Mouse (Mus musculus) heart, embryonic 16.5 days (tissue): ENCODE measurements at regions not wholly inside any gene's neighbourhood (a gene's known extent, or its start where the extent isn't known, plus 50 kb on each side); places are given as distances from the start of the nearest gene placed in this dataset.

Experiments
- ATAC-seq: fragments of 200-750 bp; cut with Nextera tagmentation; replicated peaks from 2 replicates; pipeline ENCODE4 v1.8.0; 2017; ENCODE audit warnings: moderate number of reproducible peaks; ENCODE audit not compliant: insufficient read depth, low FRiP score; ENCODE audit errors: extremely low read depth
- H3K27ac ChIP-seq: fragments of 300-500 bp; sonication (generic); 2 replicates; pipeline ENCODE4 v1.5.1; 2014; ENCODE audit warnings: mild to moderate bottlenecking, low read length, control low read depth, moderate library complexity
- H3K27me3 ChIP-seq: fragments of 300-500 bp; sonication (generic); 2 replicates; pipeline ENCODE4 v1.6.1; 2014; ENCODE audit warnings: low read length, mixed read lengths; ENCODE audit not compliant: control insufficient read depth, insufficient read depth
- H3K36me3 ChIP-seq: fragments of 300-500 bp; sonication (generic); 2 replicates; pipeline ENCODE4 v1.6.1; 2014; ENCODE audit not compliant: control insufficient read depth, insufficient read depth
- H3K4me1 ChIP-seq: fragments of 300-500 bp; sonication (generic); 2 replicates; pipeline ENCODE4 v1.6.1; 2014; ENCODE audit warnings: low read length, mixed read lengths; ENCODE audit not compliant: control insufficient read depth, insufficient read depth
- H3K4me2 ChIP-seq: fragments of 300-500 bp; sonication (generic); 2 replicates; pipeline ENCODE4 v1.6.1; 2014; ENCODE audit warnings: low read depth, mild to moderate bottlenecking, control low read depth, low read length
- H3K4me3 ChIP-seq: fragments of 300-500 bp; sonication (generic); 2 replicates; pipeline ENCODE4 v1.5.1; 2014; ENCODE audit warnings: mild to moderate bottlenecking, control low read depth, low read length
- H3K9ac ChIP-seq: fragments of 300-500 bp; sonication (generic); 2 replicates; pipeline ENCODE4 v1.6.1; 2014; ENCODE audit warnings: low read length, control low read depth
- H3K9me3 ChIP-seq: fragments of 300-500 bp; sonication (generic); replicated peaks from 2 replicates; pipeline ENCODE4 v1.6.1; 2016; ENCODE audit warnings: low read length; ENCODE audit not compliant: control insufficient read depth
- WGBS: fragments of 180-500 bp; shearing (Covaris S2); extraction: QIAGEN DNeasy Blood & Tissue Kit; methylation state at CpG from one replicate; pipeline ENCODE4 v1.1.7; 2014; 5-methylcytosine and 5-hydroxymethylcytosine counted together

- 83% methylated on average over 6 of the region's 6 CpGs for WGBS
- no peak for ATAC-seq
- no peak overlapping the region for H3K4me2 ChIP-seq
These were observed 109.8 kb upstream of the Rorb start for GRCm38 (mm10) chr19:19220826-19221225.

GRCm38 (mm10) chr19:19219352-19219751, 108.4 kb upstream of the Rorb start:
- Histone ChIP-seq H3K4me1 (peaks cover 7% of the 10 kb centered on the region; the same call in 1 of the 2 replicates), H3K4me3 (no peak overlapping the region), H3K36me3 (no peaks in the 10 kb centered on the region), H3K9me3 (no peaks in the 10 kb centered on the region), H3K27me3 (no peaks in the 10 kb centered on the region), H3K4me2 (no peak overlapping the region), H3K27ac (peak overlapping the region; percentile 65), H3K9ac (no peak overlapping the region)
- 0 out of 2 replicates have a peak, but pooled peaks have one; percentile 32 for ATAC-seq
- WGBS: 34% methylated on average over 2 of the region's 2 CpGs

More at GRCm38 (mm10) chr19:19220826-19221225, 109.8 kb upstream of the Rorb start:
- Histone ChIP-seq H3K9ac (no peak overlapping the region), H3K27me3 (no peaks in the 10 kb centered on the region), H3K4me1 (peaks cover 7% of the 10 kb centered on the region; the same call in 1 of the 2 replicates), H3K9me3 (no peaks in the 10 kb centered on the region), H3K27ac (no peak overlapping the region), H3K4me3 (no peak overlapping the region), H3K36me3 (no peaks in the 10 kb centered on the region)

GRCm38 (mm10) chr19:19218700-19219099, 107.7 kb upstream of the Rorb start:
- H3K27ac ChIP-seq: peak overlapping the region; percentile 23; the same call in 1 of the 2 replicates
- H3K36me3 ChIP-seq: no peaks in the 10 kb centered on the region
- H3K9ac ChIP-seq: no peak overlapping the region
- ATAC-seq: peak; percentile 83
- no peaks in the 10 kb centered on the region for H3K9me3 ChIP-seq
- peaks cover 7% of the 10 kb centered on the region; the same call in 1 of the 2 replicates for H3K4me1 ChIP-seq
- no peak overlapping the region for H3K4me2 ChIP-seq
- no peak overlapping the region for H3K4me3 ChIP-seq
- 44% methylated on average over 3 of the region's 3 CpGs for WGBS
- H3K27me3 ChIP-seq: no peaks in the 10 kb centered on the region

- no peak overlapping the region for H3K4me2 ChIP-seq
- no peak overlapping the region for H3K9ac ChIP-seq
- no peaks in the 10 kb centered on the region for H3K36me3 ChIP-seq
- 52% methylated on average over 8 of the region's 8 CpGs for WGBS
- H3K9me3 ChIP-seq: no peaks in the 10 kb centered on the region
- no peaks in the 10 kb centered on the region for H3K27me3 ChIP-seq
- H3K4me1 ChIP-seq: no peaks in the 10 kb centered on the region
- peak; percentile 73 for ATAC-seq
- H3K27ac ChIP-seq: peak overlapping the region; percentile 70
- H3K4me3 ChIP-seq: no peak overlapping the region
These were observed 88.5 kb upstream of the Rorb start for GRCm38 (mm10) chr19:19199534-19199933.

- 62% methylated on average over 3 of the region's 3 CpGs for WGBS
- no peak overlapping the region for H3K4me3 ChIP-seq
- no peak for ATAC-seq
These were observed 87.8 kb upstream of the Rorb start for GRCm38 (mm10) chr19:19198780-19199179.

GRCm38 (mm10) chr19:19194728-19195127, 83.7 kb upstream of the Rorb start:
- no peaks in the 10 kb centered on the region for H3K9me3 ChIP-seq
- no peak overlapping the region for H3K27ac ChIP-seq
- H3K36me3 ChIP-seq: no peaks in the 10 kb centered on the region
- no peak overlapping the region for H3K9ac ChIP-seq
- no peak overlapping the region for H3K4me3 ChIP-seq
- H3K27me3 ChIP-seq: no peaks in the 10 kb centered on the region
- H3K4me1 ChIP-seq: no peaks in the 10 kb centered on the region
- WGBS: 40% methylated on average over 10 of the region's 10 CpGs
- no peak for ATAC-seq
- no peak overlapping the region for H3K4me2 ChIP-seq

More at GRCm38 (mm10) chr19:19198780-19199179, 87.8 kb upstream of the Rorb start:
- Histone ChIP-seq H3K4me1 (no peaks in the 10 kb centered on the region), H3K4me2 (no peak overlapping the region), H3K9me3 (no peaks in the 10 kb centered on the region), H3K27me3 (no peaks in the 10 kb centered on the region), H3K36me3 (no peaks in the 10 kb centered on the region), H3K27ac (no peak overlapping the region), H3K9ac (no peak overlapping the region)

- no peaks in the 10 kb centered on the region for H3K36me3 ChIP-seq
- H3K27me3 ChIP-seq: no peaks in the 10 kb centered on the region
- no peak overlapping the region for H3K4me2 ChIP-seq
- H3K4me1 ChIP-seq: no peaks in the 10 kb centered on the region
- H3K9ac ChIP-seq: no peak overlapping the region
- H3K9me3 ChIP-seq: no peaks in the 10 kb centered on the region
- H3K4me3 ChIP-seq: no peak overlapping the region
- no peak for ATAC-seq
- H3K27ac ChIP-seq: no peak overlapping the region
- 57% methylated on average over 5 of the region's 5 CpGs for WGBS
These were observed 83.3 kb upstream of the Rorb start for GRCm38 (mm10) chr19:19194306-19194705.

- Histone ChIP-seq H3K4me2 (no peak overlapping the region), H3K9me3 (no peaks in the 10 kb centered on the region; the same call in 1 of the 2 replicates), H3K27ac (no peak overlapping the region), H3K9ac (no peak overlapping the region), H3K36me3 (no peaks in the 10 kb centered on the region), H3K4me1 (no peaks in the 10 kb centered on the region), H3K4me3 (no peak overlapping the region), H3K27me3 (no peaks in the 10 kb centered on the region)
- ATAC-seq: no peak
- WGBS: 66% methylated on average over 1 of the region's 1 CpGs
These were observed 61.8 kb upstream of the Rorb start for GRCm38 (mm10) chr19:19172767-19173166.

- H3K9ac ChIP-seq: no peak overlapping the region
- H3K4me2 ChIP-seq: no peak overlapping the region
- H3K4me1 ChIP-seq: no peaks in the 10 kb centered on the region
- H3K9me3 ChIP-seq: no peaks in the 10 kb centered on the region; the same call in 1 of the 2 replicates
- ATAC-seq: no peak
- H3K36me3 ChIP-seq: no peaks in the 10 kb centered on the region
- 79% methylated on average over 3 of the region's 3 CpGs for WGBS
- H3K27me3 ChIP-seq: no peaks in the 10 kb centered on the region
- no peak overlapping the region for H3K27ac ChIP-seq
- H3K4me3 ChIP-seq: no peak overlapping the region
These were observed 59.8 kb upstream of the Rorb start for GRCm38 (mm10) chr19:19170807-19171206.
